Mouse (Mus musculus) hematopoietic stem cell, adult 5-6 weeks (primary cell): ENCODE results near the gene N4bp2. TPM values are rescaled to one million over a fixed set of nuclear protein-coding genes. Genes with fewer than 3 reads are reported as not detected.

Experiments
- ATAC-seq, 2 experiments: fragments of 125-278 bp in 1 of 2; replicated peaks in 1 of 2; 2 replicates each; pipeline ENCODE4 v1.8.0; 2016 to 2017; ENCODE audit warnings: inconsistent platforms in 2 of 2, mild to moderate bottlenecking in 2 of 2, moderate number of reproducible peaks in 2 of 2, low read depth in 1 of 2, moderate TSS enrichment in 1 of 2; ENCODE audit not compliant: low FRiP score in 2 of 2, poor library complexity in 2 of 2, severe bottlenecking in 2 of 2, insufficient read depth in 1 of 2, low TSS enrichment in 1 of 2
- total RNA-seq: library from RNA; stranded (forward); fragments of 172-1452, 232-1000 nt; gene quantifications from 2 replicates; pipeline ENCODE4 v1.2.3, GENCODE M21; 2017

The N4bp2 gene
- total RNA-seq, 1 experiment from 2014 or later, result 50.7 TPM

GRCm38 (mm10) chr5:65850765-65851164 lies 87.4 kb downstream of the N4bp2 start:
- no peak for ATAC-seq

GRCm38 (mm10) chr5:65854786-65855191 lies 91.5 kb downstream of the N4bp2 start:
- no peak for ATAC-seq

- no peak for ATAC-seq
These were observed 92.2 kb downstream of the N4bp2 start for GRCm38 (mm10) chr5:65855571-65855970.

GRCm38 (mm10) chr5:65856591-65857411 lies 93.5 kb downstream of the N4bp2 start:
- ATAC-seq, result no peak

- no peak for ATAC-seq
These were observed 94.6 kb downstream of the N4bp2 start for GRCm38 (mm10) chr5:65857935-65858334.

GRCm38 (mm10) chr5:65858355-65858754 lies 95.0 kb downstream of the N4bp2 start:
- ATAC-seq, result no peak

GRCm38 (mm10) chr5:65858898-65859297 lies 95.6 kb downstream of the N4bp2 start:
- no peak for ATAC-seq

- ATAC-seq, result no peak
These were observed 96.1 kb downstream of the N4bp2 start for GRCm38 (mm10) chr5:65859396-65859795.

GRCm38 (mm10) chr5:65860281-65861000 lies 97.1 kb downstream of the N4bp2 start:
- ATAC-seq, result peak; percentile 35 to 63

- ATAC-seq, result no peak
These were observed 98.0 kb downstream of the N4bp2 start, which contains the start of gene Rhoh for GRCm38 (mm10) chr5:65861154-65861944. TSS of gene Rhoh (plus strand) at chr5:65861213.

- no peak for ATAC-seq
These were observed 99.1 kb downstream of the N4bp2 start for GRCm38 (mm10) chr5:65862217-65862927.

- ATAC-seq, result peak; percentile 74 to 77
These were observed 100.0 kb downstream of the N4bp2 start for GRCm38 (mm10) chr5:65863349-65863749.

- ATAC-seq, result no peak
These were observed 101.2 kb downstream of the N4bp2 start for GRCm38 (mm10) chr5:65864486-65864885.

- no peak for ATAC-seq
These were observed 101.6 kb downstream of the N4bp2 start for GRCm38 (mm10) chr5:65864946-65865345.

GRCm38 (mm10) chr5:65866591-65866990 lies 103.3 kb downstream of the N4bp2 start:
- no peak for ATAC-seq

- ATAC-seq, result peak; percentile 54 to 80
These were observed 104.2 kb downstream of the N4bp2 start for GRCm38 (mm10) chr5:65867380-65868116.

- ATAC-seq, result no peak
These were observed 105.1 kb downstream of the N4bp2 start for GRCm38 (mm10) chr5:65868419-65868818.
